Mouse (Mus musculus): ENCODE measurements around the gene C1qtnf12.
A peak's percentile ranks its signal among the peaks of the same experiment; 100 is the strongest.

Gene C1qtnf12

DNA sequence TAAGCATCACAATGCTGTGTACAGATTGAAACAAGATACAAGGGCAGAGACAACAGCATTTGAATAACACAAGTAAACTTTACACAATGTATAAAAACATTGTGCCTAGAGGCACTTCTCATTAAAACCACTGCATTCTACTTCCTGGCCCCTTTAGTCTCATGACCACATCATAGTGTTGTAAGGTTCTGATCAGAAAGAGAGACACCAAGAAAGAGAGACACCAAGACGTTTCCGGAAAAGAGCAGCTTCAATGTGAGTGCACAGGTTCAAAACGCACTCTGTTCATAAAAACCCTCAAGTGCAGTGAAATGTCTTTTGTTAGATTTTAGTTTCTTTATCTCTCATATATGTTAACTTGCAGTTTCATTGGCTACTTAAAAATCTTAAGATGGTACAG is 42.0 kb downstream of the C1qtnf12 start:
- DNase-seq (ENCODE audit: low spot score), result peak; percentile 55

- DNase-seq (ENCODE audit: low spot score), result no peak
Measured at GRCm38 (mm10) chr4:156008369-156008768, 46.3 kb downstream of the C1qtnf12 start.

DNA sequence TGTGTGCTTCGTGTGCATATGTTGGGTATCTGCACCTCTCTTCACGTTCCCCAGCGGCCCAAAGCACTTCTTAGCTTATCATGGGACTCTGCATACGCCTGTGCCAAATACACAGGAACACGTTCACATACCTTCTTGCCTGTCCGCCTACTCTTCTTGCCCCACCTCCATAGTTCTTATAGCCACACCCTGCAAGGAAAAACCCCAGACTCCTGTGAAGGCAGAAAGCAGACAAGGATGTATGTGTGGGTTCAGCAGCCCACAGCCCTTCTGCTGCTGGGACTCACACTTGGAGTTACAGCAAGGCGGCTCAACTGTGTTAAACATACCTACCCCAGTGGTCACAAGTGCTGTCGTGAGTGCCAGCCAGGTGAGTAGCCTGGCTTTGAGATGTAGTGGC is 51.5 kb downstream of the C1qtnf12 start, which contains the start of gene Tnfrsf4:
Gene Tnfrsf4, plus strand, starts transcription at position 207 of the 400 bp plus-strand sequence.
- DNase-seq (ENCODE audit: low spot score), result peak; percentile 34

DNA sequence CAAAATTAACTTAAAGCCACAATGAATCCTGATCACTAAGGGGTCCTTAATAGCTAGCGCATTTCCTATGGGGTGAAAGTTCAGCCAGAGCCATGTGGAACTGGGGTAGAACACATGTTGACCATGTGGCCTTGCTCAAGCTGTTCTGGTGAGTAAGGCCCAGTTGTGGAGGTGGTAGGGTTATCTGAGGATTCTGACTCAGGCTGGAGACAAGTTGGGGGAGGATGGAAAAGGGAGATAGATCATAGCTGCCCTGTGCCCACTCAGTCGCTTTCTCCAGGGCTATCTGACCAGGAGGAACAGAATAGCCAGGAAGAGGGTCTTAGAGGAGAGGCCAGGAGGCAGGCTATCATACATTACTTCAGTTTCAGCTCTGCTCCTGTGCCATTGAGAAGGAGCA is 52.3 kb downstream of the C1qtnf12 start:
- DNase-seq (ENCODE audit: low spot score), result no peak
